Mouse (Mus musculus) testis, adult 10 weeks (tissue): ENCODE results near the gene Frmd5. TPM values are rescaled to one million over a fixed set of nuclear protein-coding genes. Genes with fewer than 3 reads are reported as not detected.

Experiments used
- polyA plus RNA-seq: library from polyadenylated mRNA; stranded (reverse); fragments of 350-450 nt; fragmentation: Illumina TruSeq; extraction: RNeasy Lipid Tissue Mini Kit (QIAGEN cat#74804); gene quantifications from one replicate; pipeline ENCODE4 v1.2.3, GENCODE M21; 2014; ENCODE audit warnings: low read depth, low replicate concordance

Gene Frmd5
- 2.0 TPM for polyA plus RNA-seq

GRCm38 (mm10) chr2:121806959-121807653 is at the start of gene Frmd5:
Gene Frmd5, minus strand, starts transcription at chr2:121807087.

GRCm38 (mm10) chr2:121505942-121506882 is 300.7 kb downstream of the Frmd5 start, which contains the start of the genes Mfap1a and Wdr76:
Gene Mfap1a, minus strand, starts transcription at chr2:121506665.
Gene Wdr76, plus strand, starts transcription at chr2:121506723.

Other genes with a start within 250 kb of the Frmd5 start
- gene Casc4, start 59.9 kb upstream of the Frmd5 start, polyA plus RNA-seq: 202 TPM
- gene Ctdspl2, start 148.9 kb upstream of the Frmd5 start, polyA plus RNA-seq: 111 TPM
- gene Mageb3, start 149.0 kb upstream of the Frmd5 start, polyA plus RNA-seq: 7.1 TPM
- 41.6 TPM for gene Eif3j1, start 221.5 kb upstream of the Frmd5 start, polyA plus RNA-seq